Mouse (Mus musculus) megakaryocyte-erythroid progenitor cell, adult 5-6 weeks (primary cell): ENCODE results near the gene Lsm7. TPM values are rescaled to one million over a fixed set of nuclear protein-coding genes. Genes with fewer than 3 reads are reported as not detected.
"Not testable (repeated sequence)": the region's sequence is repeated elsewhere in the genome, so short reads cannot be mapped to it uniquely, and the experiment has no call there.

Source experiments
- ATAC-seq: replicated peaks from 2 replicates; pipeline ENCODE4 v1.8.0; 2016; ENCODE audit warnings: mild to moderate bottlenecking, inconsistent platforms; ENCODE audit not compliant: severe bottlenecking, poor library complexity, low FRiP score, low TSS enrichment
- total RNA-seq, 2 experiments: library from RNA; stranded (forward) in 1 of 2; stranded (reverse) in 1 of 2; fragments of 200-1000, 215-1000 nt in 1 of 2; fragments of >200 nt in 1 of 2; fragmentation: Nextera tagmentation in 1 of 2; gene quantifications; 2 replicates each; pipeline ENCODE4 v1.2.3; 2014 to 2017

The Lsm7 gene
- total RNA-seq, 2 experiments from 2014 or later = 326 to 401 TPM

GRCm38 (mm10) chr10:80819406-80819805 lies 35.6 kb downstream of the Lsm7 start:
- no peak; the same call in 1 of the 2 replicates for ATAC-seq

- ATAC-seq = peak; percentile 100
These were observed 36.3 kb downstream of the Lsm7 start for GRCm38 (mm10) chr10:80818599-80819281.

GRCm38 (mm10) chr10:80817955-80818354 lies 37.1 kb downstream of the Lsm7 start:
- not testable (repeated sequence) for ATAC-seq

- ATAC-seq = no peak
These were observed 37.8 kb downstream of the Lsm7 start for GRCm38 (mm10) chr10:80817164-80817563.

- not testable (repeated sequence) for ATAC-seq
These were observed 38.7 kb downstream of the Lsm7 start for GRCm38 (mm10) chr10:80816303-80816702.

- no peak for ATAC-seq
These were observed 40.2 kb downstream of the Lsm7 start for GRCm38 (mm10) chr10:80814800-80815199.

- 0 out of 2 replicates have a peak, but pooled peaks have one; percentile 16 for ATAC-seq
These were observed 41.6 kb downstream of the Lsm7 start, which contains the start of gene Jsrp1 for GRCm38 (mm10) chr10:80813366-80813765. TSS of gene Jsrp1 (minus strand) at chr10:80813498.

- ATAC-seq = no peak
These were observed 42.5 kb downstream of the Lsm7 start for GRCm38 (mm10) chr10:80812391-80813041.

GRCm38 (mm10) chr10:80810084-80810483 lies 44.9 kb downstream of the Lsm7 start:
- ATAC-seq = no peak

- no peak for ATAC-seq
These were observed 45.9 kb downstream of the Lsm7 start for GRCm38 (mm10) chr10:80808985-80809632.

GRCm38 (mm10) chr10:80808099-80808984 lies 46.7 kb downstream of the Lsm7 start:
- no peak for ATAC-seq

GRCm38 (mm10) chr10:80807057-80807627 lies 47.9 kb downstream of the Lsm7 start:
- peak; percentile 14; the same call in 1 of the 2 replicates for ATAC-seq

- ATAC-seq = no peak
These were observed 48.5 kb downstream of the Lsm7 start for GRCm38 (mm10) chr10:80806341-80807056.

- ATAC-seq = peak; percentile 66
These were observed 49.1 kb downstream of the Lsm7 start for GRCm38 (mm10) chr10:80805925-80806324.

GRCm38 (mm10) chr10:80805322-80805721 lies 49.7 kb downstream of the Lsm7 start:
- ATAC-seq = no peak

GRCm38 (mm10) chr10:80804916-80805315 lies 50.1 kb downstream of the Lsm7 start, which contains the start of gene Amh:
TSS of gene Amh (plus strand) at chr10:80805243.
- ATAC-seq = no peak

- ATAC-seq = no peak
These were observed 50.7 kb downstream of the Lsm7 start for GRCm38 (mm10) chr10:80804340-80804739.

- ATAC-seq = no peak
These were observed 52.0 kb downstream of the Lsm7 start for GRCm38 (mm10) chr10:80802996-80803395.
